Mouse (Mus musculus) natural killer cell, adult 2 months (primary cell): ENCODE measurements around the gene Ints1.

ENCODE experiments used
- DNase-seq, 2 experiments: peaks; one replicate each; pipeline ENCODE4 v3.0.0; 2022; ENCODE audit warnings: low spot score in 2 of 2

The Ints1 gene

DNA sequence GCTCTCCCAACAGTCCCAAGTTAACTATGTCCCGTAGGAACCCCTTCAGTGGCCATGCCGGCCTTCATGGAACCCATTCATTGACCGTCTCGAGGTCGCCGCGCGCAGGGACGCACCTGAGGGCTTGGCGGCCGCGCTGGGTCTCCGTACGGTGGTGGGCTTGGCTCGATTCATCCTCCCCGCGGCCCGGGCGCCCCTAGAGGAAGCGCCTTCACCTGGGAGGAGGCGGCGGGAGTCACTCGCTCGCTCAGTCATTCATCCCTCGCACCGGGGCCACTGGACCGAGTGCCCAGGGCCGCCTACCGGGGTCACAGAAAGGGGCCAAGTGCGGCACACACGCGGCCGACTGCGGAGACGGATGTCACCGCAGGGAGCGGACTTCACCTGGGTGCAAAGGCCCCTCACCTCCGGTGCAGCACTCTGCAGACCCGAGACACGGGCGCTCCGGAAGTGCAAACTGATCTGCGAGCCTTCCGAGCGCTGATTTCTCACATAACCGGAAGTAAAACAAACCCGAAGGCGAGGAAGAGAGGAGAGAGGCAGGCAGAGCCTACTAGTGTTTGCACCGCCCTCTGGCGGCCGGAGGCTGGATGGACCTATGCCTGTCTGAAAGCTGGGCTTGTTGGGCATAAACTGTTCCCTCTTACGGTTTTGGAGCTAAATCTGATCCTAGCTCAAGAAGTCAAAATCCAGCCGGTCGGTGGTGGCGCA is at the start of gene Ints1:
Gene Ints1, minus strand, starts transcription at position 459 of the 711 bp plus-strand sequence.
- peak; percentile 88 to 93 for DNase-seq

GRCm38 (mm10) chr5:139824531-139824930 is 49.1 kb upstream of the Ints1 start:
- DNase-seq = no peak

DNA sequence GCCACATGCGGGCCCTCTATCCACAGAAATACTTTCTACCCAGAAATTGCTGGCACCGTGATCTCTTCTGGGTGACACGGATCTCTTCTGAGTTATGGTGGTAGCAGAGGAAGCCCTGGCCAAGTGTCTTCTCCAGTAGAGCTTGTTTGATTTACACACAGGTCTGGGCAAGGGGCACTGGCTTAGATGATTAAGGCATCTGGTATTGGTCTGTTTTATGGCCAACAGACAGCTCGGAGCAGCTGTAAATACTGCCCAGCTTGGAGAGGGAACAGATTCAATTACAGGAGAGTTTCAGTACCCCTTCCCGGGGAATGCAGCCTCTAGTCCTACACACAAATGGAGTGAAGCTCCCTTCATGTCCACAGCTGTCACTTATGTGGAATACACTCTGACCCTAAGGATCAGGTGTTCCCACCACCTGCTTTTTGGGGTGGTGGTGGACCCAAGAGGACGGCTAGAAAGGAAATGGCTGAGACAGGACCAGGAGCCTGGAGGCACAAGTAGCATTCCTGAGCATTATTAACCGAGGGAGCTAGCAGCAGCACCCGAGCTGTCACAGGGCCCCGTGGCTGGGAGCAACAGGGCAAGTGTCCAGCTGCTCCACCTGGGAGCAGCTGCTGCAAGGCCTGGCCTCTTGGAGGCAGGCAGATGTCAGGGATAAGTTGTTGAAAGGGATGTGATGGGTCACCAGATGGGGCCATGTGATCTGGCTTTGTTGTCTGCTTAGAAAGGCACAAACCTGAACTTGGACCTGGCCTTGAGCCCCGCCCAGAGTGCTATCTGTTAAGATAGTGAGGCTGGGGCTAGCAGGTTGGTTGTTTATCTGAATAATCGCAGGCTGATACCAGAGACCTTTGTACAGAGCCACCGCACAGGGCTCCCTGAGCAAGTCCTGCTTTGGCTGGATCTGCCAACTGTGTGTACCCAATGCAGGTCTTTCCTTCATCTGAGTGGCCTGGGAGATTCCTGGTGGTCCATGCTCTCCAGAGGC is 46.3 kb upstream of the Ints1 start:
- no peak for DNase-seq

DNA sequence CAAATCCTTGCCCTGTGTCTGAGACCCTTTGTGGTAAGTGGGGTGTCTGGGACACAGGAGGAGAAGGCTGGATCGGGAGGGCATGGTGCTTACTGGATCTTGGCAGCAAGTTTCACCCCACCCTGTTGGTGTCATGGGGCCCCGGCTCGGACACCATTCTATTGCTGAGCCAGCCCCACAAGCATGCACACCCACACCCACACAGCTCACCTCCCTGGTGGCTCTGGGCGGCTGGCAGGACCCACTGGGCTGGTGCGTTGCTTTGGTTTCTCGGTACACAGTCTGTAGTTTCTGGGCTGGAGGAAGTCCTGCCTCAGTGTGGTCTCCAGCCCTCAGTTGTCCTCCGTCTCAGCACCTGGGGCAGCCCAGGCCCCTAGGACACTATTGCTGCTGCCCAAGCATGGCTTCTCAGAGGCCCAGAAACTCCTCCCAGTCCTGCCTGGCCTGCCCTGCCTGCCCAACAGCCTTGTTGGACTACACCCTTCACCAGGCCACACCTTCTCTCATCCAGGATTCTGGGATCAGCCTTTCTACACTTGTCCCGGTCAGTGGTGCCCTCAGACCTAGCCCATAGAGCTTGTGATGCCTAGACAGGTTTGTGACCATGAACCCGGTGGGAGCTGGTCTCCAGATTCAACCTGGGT is 44.2 kb upstream of the Ints1 start, which contains the start of gene Tmem184a:
Gene Tmem184a, minus strand, starts transcription at position 380 of the 644 bp plus-strand sequence.
- DNase-seq = no peak

- DNase-seq = peak in 1 of 2 experiments; percentile 40
These were observed 43.3 kb upstream of the Ints1 start for GRCm38 (mm10) chr5:139818801-139819200.

DNA sequence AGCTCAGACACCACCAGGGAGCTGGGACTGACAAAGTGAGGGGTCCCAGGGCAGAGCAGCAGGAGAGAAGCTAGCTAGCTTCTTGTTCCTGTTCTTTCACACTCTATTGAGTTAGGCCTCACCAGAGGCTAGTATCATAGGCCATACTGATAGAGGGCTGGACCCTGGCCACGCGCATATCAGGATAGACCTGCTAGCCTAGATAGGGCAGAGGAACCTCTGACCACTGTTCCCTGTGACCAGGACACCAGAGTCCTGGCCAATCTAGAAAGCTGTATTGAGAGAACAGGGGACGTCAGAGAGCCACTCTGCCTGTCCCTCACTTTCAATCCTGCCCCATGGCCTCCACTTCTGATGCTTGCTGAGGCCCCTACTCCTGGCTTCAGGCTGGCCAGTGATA is 42.6 kb upstream of the Ints1 start:
- no peak for DNase-seq

- DNase-seq = no peak
These were observed 41.8 kb upstream of the Ints1 start for GRCm38 (mm10) chr5:139817292-139817691.

- no peak for DNase-seq
These were observed 41.0 kb upstream of the Ints1 start for GRCm38 (mm10) chr5:139816445-139816844.

DNA sequence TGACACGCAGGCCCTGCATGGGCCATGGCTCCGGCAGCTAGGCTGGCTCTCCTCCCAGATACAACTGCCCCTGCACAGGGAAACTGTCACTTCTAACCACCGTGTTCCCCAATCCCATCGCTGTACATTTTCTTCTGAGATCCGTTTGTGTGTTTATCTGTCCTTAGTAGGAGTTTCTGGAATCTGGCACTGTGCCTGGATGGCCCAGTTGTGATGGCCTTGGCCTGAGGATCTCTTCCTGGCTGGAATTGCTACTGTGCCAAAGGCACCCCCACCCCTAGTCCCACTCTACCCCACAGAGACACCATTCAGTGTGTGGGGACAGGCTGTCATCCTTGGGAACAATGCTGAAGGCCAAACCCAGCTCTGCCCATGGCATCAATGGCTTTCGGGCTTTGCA is 40.5 kb upstream of the Ints1 start:
- DNase-seq = no peak

- no peak for DNase-seq
These were observed 38.5 kb upstream of the Ints1 start for GRCm38 (mm10) chr5:139813963-139814381.

DNA sequence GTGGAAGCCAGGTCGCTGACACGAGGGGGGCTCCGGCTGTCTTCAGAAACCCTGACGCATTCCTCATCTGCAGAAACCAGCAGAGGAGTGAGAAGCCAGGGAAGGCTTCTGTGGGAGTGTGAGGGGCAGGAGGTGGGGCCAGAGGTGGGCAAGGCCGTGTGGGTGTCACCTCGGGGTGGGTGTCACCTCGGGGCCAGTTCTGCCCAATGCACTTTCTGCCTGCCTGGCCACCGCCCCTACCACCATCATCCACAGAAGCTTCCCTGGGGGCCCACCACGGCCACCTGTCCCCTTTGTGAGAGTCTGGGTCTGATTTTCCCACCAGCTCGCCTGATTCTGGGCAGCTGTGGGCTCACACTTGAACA is 37.6 kb upstream of the Ints1 start:
- no peak for DNase-seq

GRCm38 (mm10) chr5:139812398-139813125 is 37.1 kb upstream of the Ints1 start:
- DNase-seq = no peak

DNA sequence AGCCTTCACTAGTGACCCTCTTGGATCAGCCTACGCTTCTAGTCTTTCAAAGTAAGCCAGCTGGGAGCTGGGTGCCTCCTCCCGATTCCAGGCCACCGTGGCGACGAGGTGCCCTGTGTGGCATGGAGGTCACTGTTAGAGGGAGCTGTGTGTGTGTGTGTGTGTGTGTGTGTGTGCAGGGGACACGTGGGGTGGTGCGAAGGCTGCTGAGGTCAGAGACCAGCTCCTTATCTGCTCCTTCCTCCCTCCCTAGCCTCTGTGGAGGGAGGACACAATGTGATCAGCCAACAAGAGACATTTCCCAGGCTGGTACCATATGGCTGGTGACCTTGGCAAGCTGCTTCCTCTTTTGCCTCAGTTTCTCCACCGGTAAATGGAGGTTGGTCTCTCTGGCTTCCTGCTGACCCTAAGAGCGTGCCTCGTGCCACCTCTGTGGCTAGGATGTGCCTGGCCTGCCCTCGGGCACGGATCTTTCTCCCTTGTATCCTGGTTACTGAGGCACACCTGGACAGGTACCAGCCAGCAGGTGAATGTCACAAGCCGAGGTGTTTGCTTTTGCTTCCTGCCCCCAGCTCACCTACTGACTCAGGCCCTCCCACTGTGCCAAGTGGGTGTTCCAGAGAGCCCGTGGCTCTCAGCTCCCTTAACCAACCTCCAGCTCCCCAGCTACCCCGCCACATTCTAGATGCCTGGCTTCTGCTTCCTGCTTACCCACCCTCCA is 36.4 kb upstream of the Ints1 start:
- DNase-seq = no peak

GRCm38 (mm10) chr5:139809397-139809796 is 33.9 kb upstream of the Ints1 start:
- DNase-seq = no peak

- no peak for DNase-seq
These were observed 30.4 kb upstream of the Ints1 start for GRCm38 (mm10) chr5:139805924-139806323.

DNA sequence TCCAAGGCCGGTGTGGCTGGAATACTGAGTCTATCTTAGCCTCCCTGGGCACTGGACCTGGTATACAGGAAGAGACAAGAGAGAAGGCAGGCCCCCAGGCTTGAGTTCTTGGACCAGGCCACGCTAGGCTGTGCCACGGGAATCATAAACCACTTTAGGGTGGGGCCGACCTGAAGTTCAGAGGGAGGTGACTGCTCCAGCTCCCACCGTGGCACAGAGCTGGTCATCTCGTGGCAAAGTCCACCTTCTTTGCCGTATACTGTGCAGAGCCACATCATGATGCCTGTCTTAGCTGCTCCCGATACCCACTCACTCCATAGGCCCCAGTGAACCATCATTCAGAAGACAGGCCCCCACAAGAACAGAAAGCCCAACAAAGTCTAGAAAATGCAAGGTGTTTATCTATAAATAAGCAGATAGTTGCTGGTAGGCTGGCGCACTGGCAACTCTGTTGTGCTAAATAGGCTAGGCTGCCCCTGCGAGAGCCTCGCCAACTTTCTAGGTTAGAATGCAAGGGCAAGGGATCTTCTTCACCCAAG is 29.2 kb upstream of the Ints1 start:
- no peak for DNase-seq

GRCm38 (mm10) chr5:139804107-139804551 is 28.7 kb upstream of the Ints1 start:
- no peak for DNase-seq

DNA sequence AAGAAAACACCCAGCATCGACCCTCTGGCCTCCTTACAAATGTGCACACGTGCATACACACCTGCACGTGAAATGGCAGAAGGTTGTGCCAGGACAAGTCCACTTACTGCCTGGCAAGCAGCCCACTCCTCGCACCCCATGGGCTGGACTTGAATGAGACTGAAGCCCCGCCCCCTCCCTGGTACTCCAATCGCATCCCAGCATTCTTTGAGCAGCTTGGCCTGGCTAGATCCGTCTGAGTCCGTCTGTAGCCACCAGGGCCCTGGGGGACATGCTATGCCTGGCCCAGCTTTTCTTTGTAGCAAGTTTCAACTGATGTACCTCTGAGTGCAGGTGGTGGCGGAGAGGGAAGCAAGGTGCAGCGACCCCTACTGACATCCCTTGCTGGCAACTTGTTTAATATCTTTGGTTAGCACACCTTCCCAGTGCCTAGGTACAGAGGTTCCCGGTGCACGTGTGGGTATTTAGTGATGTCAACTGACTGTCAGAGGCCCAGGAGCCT is 28.2 kb upstream of the Ints1 start:
- peak in 1 of 2 experiments; percentile 52 for DNase-seq

DNA sequence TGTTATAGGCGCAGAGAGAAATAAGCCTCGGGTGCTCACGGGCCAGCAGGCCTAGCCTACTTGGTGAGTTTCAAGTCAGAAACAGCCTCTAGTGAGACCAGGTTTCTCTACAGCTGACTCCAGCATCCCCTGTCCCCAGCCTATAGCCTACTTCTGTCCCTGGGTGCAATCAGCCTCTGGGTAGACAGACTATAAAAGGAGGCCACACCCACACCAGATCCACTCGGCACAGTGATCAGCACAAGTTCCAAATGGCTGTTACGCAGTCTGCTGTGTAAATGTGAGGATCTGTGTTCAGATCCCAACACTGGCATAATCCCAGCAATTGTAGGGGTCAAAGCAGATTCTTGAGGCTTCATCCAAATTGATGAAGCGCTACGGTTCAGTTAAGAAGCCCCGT is 27.7 kb upstream of the Ints1 start:
- no peak for DNase-seq

GRCm38 (mm10) chr5:139801880-139802279 is 26.4 kb upstream of the Ints1 start:
- DNase-seq = no peak
